Mouse (Mus musculus): Measurements from ENCODE around the gene Map3k13.
"Not testable (repeated sequence)": the region's sequence is repeated elsewhere in the genome, so short reads cannot be mapped to it uniquely, and the experiment has no call there.

The Map3k13 gene

GRCm38 (mm10) chr16:21793875-21794696, at the start of gene Map3k13:
Gene Map3k13, plus strand, starts transcription at chr16:21794346.
- peak; percentile 93 for DNase-seq

- DNase-seq: no peak
Measured at GRCm38 (mm10) chr16:21758447-21758846, 35.7 kb upstream of the Map3k13 start.

DNA sequence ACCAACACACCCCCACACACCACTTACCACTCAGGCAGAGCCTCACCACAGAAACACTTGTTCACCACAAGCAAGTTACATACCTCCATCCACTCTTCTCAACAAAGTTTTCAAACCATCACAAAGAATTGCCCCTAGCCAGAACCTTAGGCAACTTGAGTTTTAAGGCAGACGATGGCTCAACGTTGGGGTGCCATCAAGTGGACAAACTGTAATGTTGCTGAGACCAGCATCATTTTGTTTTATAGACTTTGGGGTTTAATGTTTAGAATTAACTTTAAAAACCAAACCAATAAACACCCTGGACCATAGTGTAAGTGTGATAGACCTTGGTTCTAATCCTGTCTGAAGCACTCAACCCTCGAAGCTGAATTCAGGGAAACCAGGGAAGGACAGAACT, 25.9 kb upstream of the Map3k13 start:
- no peak for DNase-seq

- DNase-seq: no peak
Measured at GRCm38 (mm10) chr16:21769667-21770066, 24.5 kb upstream of the Map3k13 start.

DNA sequence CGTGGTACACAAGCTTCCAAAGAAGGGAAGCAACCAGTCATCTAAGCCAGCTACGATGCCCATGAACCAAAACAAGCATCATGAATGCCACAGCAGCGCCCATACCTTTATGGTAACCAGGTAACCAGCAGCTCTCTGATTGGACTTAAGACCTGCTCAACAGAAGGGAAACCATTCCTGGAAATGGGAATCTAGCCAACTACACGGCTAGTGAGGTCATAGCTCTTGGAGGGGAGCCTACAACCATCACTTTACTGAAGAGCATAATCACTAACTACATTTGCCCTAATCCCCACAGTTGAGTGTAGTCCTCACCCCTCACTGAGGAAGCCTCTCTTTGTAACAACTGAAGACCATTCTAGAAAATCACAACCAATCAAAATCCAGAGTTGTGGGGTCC, 19.4 kb upstream of the Map3k13 start:
- DNase-seq: no peak

DNA sequence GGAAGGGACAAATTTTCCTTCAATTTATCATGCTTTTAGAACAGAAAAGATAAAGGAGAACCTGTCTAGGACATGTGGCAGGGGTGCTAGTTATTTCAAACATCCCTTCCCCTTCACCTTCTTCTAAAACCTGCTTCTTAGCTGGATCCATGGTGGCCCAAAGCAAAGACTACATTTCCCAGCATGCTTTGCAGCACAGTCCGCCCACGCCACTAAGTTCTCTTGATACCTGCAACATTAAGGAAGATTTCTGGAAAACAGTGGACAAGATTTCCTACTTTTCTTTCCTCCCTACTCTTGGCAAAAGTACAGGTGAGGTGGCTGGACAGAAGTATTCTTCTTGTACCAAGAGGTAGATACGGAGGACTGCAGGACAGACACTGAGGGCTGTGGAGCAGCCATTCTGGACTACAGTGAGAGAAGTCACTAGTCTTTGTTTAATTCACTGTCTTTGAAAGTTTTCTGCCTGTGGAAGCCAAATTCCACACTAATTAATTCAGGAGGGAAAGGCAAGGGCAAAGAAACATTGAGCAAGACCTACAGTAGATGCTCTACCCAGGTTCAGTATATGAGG, 15.8 kb upstream of the Map3k13 start:
- DNase-seq: no peak

GRCm38 (mm10) chr16:21779149-21779548, 15.0 kb upstream of the Map3k13 start:
- no peak for DNase-seq

- DNase-seq: no peak
Measured at GRCm38 (mm10) chr16:21781277-21781676, 12.9 kb upstream of the Map3k13 start.

DNA sequence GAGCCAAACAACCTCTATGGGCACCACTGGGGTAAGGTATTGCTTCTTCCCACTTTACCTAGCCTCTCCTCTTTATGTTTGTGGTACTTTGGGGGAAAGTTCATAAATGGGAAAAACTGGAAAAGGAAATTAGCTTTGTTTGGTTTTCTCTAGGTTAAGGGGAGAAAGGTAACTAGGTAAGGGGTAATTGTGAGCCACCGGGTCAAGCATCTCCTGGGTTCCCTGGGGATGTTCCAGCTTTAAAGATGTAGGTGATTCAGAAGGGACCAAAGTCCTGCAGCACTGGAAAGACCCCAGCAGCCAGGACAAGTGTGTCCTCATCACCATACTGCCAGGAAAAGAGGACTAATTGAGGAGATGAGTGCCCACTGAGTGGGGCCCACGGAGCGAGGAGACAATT, 12.3 kb upstream of the Map3k13 start:
- no peak for DNase-seq

GRCm38 (mm10) chr16:21782807-21783206, 11.3 kb upstream of the Map3k13 start:
- DNase-seq: no peak

DNA sequence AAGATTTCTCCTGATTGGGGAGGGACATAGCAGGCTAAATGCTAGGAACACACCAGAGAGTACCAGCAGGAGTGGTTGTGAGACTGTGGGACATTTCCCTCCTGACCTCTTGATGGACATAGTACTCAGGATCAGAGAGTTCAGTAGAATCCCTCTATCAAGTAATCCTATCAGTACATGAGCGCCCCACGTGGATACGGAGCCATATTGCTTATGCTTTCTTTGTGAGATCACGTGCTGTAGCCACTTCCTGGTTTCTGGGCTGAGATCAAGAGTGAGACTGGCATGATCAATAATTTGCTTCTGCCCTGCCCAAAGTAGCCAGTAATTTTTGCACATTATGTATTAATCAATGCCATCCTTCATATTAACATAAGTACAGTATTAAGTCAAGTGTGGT, 9.1 kb upstream of the Map3k13 start:
- no peak for DNase-seq

- no peak for DNase-seq
Measured at GRCm38 (mm10) chr16:21786317-21786716, 7.8 kb upstream of the Map3k13 start.

DNA sequence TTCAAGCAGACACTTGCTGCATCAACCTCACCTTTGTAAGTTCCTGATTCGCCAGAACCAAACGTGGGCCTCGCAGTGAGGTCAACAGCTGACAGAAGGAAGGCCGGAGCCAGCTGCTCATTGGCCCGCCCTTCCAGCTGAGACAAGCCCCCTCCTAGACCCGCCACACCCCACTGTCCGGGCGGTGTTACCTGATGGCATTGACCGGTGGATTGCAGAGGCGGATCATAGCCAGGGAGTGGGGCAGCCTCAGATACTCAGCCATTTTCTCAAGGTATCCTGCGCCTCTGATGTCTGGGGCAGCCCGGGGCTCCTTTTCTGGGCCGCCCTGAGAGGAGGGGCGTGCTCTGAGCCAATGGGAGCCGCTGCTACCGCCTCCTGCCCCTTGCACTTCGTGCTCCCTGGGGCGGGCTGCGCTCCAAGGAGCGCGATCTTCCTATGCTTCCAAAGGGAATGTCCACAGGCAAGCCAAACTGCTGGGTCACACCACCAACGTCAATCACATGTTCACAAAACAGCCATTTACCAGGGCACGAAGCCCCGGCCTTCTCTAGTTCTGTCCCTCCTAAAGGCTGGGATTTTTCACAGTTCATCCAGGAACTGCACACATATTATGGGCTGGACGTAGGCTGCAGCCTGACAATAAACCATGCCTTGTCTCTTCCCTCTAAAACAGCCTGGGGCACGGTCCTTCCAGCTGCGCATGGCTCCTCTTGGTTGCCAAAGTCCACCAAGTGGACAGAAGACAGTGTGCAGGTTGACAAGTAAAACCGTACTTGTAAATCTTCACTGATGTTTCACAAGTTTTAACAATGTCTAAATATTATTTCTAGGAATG, 6.4 kb upstream of the Map3k13 start, which contains the start of gene Ehhadh:
TSS of gene Ehhadh (minus strand) at position 292 of the 838 bp plus-strand sequence.
- peak; percentile 54 for DNase-seq

DNA sequence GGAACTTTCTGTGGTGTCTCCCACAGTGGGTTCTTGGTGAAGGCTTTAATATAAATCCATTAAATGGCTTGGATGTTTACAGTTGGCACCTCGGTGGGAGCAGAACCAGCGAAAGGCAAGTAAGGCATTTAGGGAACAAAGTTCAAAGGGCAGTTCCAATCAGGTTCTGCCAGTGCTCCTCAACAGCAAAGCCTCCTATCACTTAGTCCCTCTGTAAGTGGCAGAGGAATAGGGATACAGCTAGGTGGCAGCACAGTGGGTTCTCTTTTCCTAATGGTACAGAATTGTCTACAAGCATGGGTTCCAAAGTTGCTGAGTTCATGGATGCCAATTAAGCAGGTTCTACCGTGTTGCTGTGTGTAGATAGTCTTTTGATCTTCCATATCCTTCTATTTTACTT, 5.6 kb upstream of the Map3k13 start:
- no peak for DNase-seq

DNA sequence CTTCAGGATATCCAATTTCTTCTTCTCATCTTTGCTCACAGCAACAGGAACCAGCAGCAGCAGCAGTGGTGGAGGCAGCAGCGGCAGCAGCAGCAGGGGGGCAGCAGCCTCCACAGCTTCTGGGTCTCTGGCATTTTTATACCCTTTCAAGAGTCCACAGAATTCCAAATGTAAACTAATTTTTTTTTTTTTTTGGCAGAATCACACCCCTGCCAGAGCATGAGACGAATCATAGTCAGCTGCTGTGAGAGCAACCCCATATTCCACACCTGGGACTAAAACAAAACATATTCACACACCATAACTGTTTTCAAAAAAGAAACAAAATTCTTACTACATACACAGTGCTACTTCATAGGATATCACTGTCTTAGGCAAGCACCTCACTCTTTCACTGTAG, 5.0 kb upstream of the Map3k13 start:
- DNase-seq: no peak

DNA sequence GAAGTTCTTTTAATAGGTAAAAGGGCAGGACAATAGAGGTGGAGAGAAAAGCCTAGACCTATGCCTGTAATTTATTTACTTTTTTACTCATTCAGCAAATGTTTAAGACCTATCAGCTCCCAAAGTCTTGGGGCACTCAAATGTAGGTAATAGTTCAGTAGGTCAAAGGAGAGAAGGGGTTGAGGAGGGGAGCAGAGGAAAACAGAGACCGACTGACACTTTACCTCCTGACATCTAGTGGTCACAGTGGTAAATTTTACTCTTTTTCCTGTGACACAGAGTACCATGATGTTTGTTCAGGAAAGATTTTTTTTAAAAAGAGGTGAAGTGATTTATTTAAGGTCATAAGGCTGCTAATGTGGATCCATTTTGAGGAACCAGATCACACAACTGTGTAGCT, 3.7 kb upstream of the Map3k13 start:
- no peak for DNase-seq

DNA sequence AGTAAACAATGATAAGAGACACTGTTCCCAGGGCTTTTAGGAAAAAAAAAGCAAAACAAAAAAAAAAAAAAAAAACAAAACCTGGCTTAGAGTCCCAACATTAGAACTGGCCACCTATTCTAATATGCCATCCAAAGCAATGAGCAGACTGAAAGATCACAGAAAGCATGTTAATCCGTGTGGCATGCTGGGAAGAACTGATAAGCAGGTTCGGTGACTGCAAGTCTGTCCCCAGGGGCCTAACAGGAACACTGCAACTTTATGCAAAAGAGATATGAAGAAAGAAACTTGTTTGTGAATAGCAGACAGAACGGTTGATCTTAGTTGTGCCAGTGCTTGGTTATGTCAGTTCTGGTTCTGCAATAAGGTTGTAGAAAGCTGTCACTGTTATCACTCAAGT, 2.4 kb upstream of the Map3k13 start:
- no peak for DNase-seq

DNA sequence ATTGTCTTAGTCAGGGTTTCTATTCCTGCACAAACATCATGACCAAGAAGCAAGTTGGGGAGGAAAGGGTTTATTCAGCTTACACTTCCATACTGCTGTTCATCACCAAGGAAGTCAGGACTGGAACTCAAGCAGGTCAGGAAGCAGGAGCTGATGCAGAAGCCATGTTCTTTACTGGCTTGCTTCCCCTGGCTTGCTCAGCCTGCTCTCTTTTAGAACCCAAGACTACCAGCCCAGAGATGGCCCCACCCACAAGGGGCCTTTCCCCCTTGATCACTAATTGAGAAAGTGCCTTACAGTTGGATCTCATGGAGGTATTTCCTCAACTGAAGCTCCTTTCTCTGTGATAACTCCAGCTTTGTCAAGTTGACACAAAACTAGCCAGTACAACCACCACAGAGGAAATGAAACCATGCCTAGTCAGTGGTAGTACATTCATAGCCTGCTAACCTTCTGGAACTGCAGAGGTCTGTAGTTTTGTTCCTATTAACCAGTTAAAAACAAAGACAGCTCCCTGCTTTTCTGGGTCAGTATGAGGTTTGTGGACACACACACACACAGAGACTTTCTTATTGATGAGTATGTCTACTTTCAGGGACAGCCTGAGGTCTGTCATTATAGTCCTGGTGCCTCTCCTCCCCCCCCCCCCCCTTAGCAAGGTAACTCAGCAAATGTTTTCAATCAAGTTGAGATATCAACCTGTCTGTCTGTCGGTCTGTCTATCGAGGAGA, 901 bp upstream of the Map3k13 start:
- DNase-seq: not testable (repeated sequence)

DNA sequence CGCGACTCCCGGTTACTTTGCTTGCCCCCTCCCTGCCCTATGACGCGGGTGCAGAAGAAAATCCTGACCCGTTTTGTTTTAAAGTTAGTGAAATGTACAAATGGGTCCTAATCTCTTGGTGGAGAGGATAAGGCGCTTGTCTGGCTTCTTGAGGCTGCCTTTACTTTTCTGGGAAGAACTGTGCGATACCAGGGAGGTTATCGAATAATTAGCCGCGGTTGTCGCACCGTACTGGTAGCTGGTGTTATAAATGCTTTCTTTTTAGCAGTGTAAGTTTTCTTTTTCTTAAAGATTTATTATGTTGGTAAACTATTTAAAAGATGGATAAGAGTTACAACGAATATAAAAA, 525 bp downstream of the Map3k13 start:
- DNase-seq: no peak

DNA sequence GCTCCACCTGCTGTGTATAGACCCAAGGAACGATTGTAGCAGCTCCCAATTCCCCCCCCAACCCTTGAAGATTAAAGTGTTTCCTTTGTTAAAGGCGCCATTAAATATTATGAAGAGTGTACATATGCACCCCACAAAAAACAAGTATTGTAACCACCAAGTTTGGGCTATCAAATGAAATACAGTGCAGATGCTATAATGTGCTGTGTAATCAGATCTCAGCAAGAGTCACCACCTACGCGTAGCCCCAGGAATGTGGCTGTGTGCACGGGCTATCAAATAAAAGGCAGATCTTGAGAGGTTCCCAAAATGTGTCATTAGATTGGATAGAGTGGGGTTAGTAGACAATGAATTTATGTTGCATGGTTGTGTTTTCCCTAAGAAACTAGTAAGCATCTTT, 925 bp downstream of the Map3k13 start:
- DNase-seq: no peak

- DNase-seq: peak; percentile 25
Measured at GRCm38 (mm10) chr16:21804258-21804657, 10.1 kb downstream of the Map3k13 start.

- DNase-seq: no peak
Measured at GRCm38 (mm10) chr16:21806892-21807291, 12.7 kb downstream of the Map3k13 start.

- DNase-seq: not testable (repeated sequence)
Measured at GRCm38 (mm10) chr16:21807786-21808185, 13.6 kb downstream of the Map3k13 start.
